Mouse (Mus musculus) liver, embryonic 16.5 days (tissue): ENCODE results near the gene Rnase9. TPM values are rescaled to one million over a fixed set of nuclear protein-coding genes. Genes with fewer than 3 reads are reported as not detected.
A peak's percentile ranks its signal among the peaks of the same experiment; 100 is the strongest.
"Not testable (repeated sequence)": the region's sequence is repeated elsewhere in the genome, so short reads cannot be mapped to it uniquely, and the experiment has no call there.

Experiments used
- ATAC-seq: fragments of 200-750 bp; cut with Nextera tagmentation; 2 replicates; pipeline ENCODE4 v1.8.0; 2017; ENCODE audit warnings: low read depth, mild to moderate bottlenecking, moderate number of reproducible peaks, moderate library complexity
- H3K27ac ChIP-seq: fragments of 300-500 bp; sonication (generic); 2 replicates; pipeline ENCODE4 v1.5.1; 2014; ENCODE audit warnings: mild to moderate bottlenecking, low read length
- H3K27me3 ChIP-seq: fragments of 300-500 bp; sonication (generic); 2 replicates; pipeline ENCODE4 v1.6.1; 2014; ENCODE audit warnings: low read depth, low read length, mixed read lengths; ENCODE audit not compliant: control insufficient read depth, insufficient read depth
- H3K36me3 ChIP-seq: fragments of 300-500 bp; sonication (generic); 2 replicates; pipeline ENCODE4 v1.6.1; 2014; ENCODE audit warnings: mild to moderate bottlenecking; ENCODE audit not compliant: control insufficient read depth, insufficient read depth
- H3K4me1 ChIP-seq: fragments of 300-500 bp; sonication (generic); 2 replicates; pipeline ENCODE4 v1.6.1; 2014; ENCODE audit warnings: low read depth, low read length, mixed read lengths; ENCODE audit not compliant: control insufficient read depth
- H3K4me2 ChIP-seq: fragments of 300-500 bp; sonication (generic); 2 replicates; pipeline ENCODE4 v1.6.1; 2014; ENCODE audit warnings: low read depth, low read length, mixed read lengths
- H3K4me3 ChIP-seq: fragments of 300-500 bp; sonication (generic); 2 replicates; pipeline ENCODE4 v1.5.1; 2014; ENCODE audit warnings: low read depth, mild to moderate bottlenecking, low read length
- H3K9ac ChIP-seq: fragments of 300-500 bp; sonication (generic); 2 replicates; pipeline ENCODE4 v1.6.1; 2014; ENCODE audit warnings: low read depth, low read length
- H3K9me3 ChIP-seq: fragments of 300-500 bp; sonication (generic); replicated peaks from 2 replicates; pipeline ENCODE4 v1.6.1; 2016; ENCODE audit warnings: low read length; ENCODE audit not compliant: control insufficient read depth
- WGBS: fragments of 180-500 bp; shearing (Covaris S2); extraction: QIAGEN DNeasy Blood & Tissue Kit; methylation state at CpG from one replicate; pipeline ENCODE4 v1.1.7; 2014; ENCODE audit not compliant: insufficient replicate concordance; 5-methylcytosine and 5-hydroxymethylcytosine counted together
- polyA plus RNA-seq: library from polyadenylated mRNA; unstranded; fragments of >200 nt; fragmentation: Nextera tagmentation; extraction: Ambion mirVana; gene quantifications from 2 replicates; pipeline ENCODE4 v1.2.1, GENCODE M21; 2015

The Rnase9 gene
- polyA plus RNA-seq, 1 experiment from 2014 or later, result not detected

GRCm38 (mm10) chr14:51026391-51027133 lies 15.1 kb downstream of the Rnase9 start:
- no peaks in the 10 kb centered on the region for H3K36me3 ChIP-seq
- no peaks in the 10 kb centered on the region for H3K9me3 ChIP-seq
- no peaks in the 10 kb centered on the region for H3K27me3 ChIP-seq
- ATAC-seq, result peak; percentile 47; the same call in 1 of the 2 replicates
- no peak overlapping the region for H3K27ac ChIP-seq
- no peaks in the 10 kb centered on the region for H3K4me1 ChIP-seq
- H3K4me3 ChIP-seq, result no peak overlapping the region
- H3K4me2 ChIP-seq, result no peak overlapping the region
- no peak overlapping the region for H3K9ac ChIP-seq
- WGBS, result 26% methylated on average over 5 of the region's 5 CpGs

- Histone ChIP-seq H3K27me3 (no peaks in the 10 kb centered on the region), H3K36me3 (no peaks in the 10 kb centered on the region), H3K27ac (no peak overlapping the region), H3K9ac (no peak overlapping the region), H3K4me1 (no peaks in the 10 kb centered on the region), H3K4me3 (no peak overlapping the region), H3K9me3 (no peaks in the 10 kb centered on the region), H3K4me2 (no peak overlapping the region)
- ATAC-seq, result no peak
- WGBS, result 31% methylated on average over 1 of the region's 1 CpGs
Observed at GRCm38 (mm10) chr14:51024820-51025219, 16.8 kb downstream of the Rnase9 start.

GRCm38 (mm10) chr14:51023457-51023856 lies 18.2 kb downstream of the Rnase9 start:
- H3K27ac ChIP-seq, result no peak overlapping the region
- no peak overlapping the region for H3K9ac ChIP-seq
- no peaks in the 10 kb centered on the region for H3K9me3 ChIP-seq
- H3K36me3 ChIP-seq, result no peaks in the 10 kb centered on the region
- H3K4me3 ChIP-seq, result no peak overlapping the region
- H3K4me1 ChIP-seq, result no peaks in the 10 kb centered on the region
- 65% methylated on average over 4 of the region's 4 CpGs for WGBS
- H3K27me3 ChIP-seq, result no peaks in the 10 kb centered on the region
- H3K4me2 ChIP-seq, result no peak overlapping the region
- no peak for ATAC-seq

GRCm38 (mm10) chr14:51017256-51017655 lies 24.4 kb downstream of the Rnase9 start:
- H3K4me3 ChIP-seq, result no peak overlapping the region
- ATAC-seq, result no peak
- H3K36me3 ChIP-seq, result no peaks in the 10 kb centered on the region
- no peak overlapping the region for H3K9ac ChIP-seq
- 56% methylated on average over 3 of the region's 3 CpGs for WGBS
- no peaks in the 10 kb centered on the region for H3K9me3 ChIP-seq
- H3K27me3 ChIP-seq, result no peaks in the 10 kb centered on the region
- no peak overlapping the region for H3K4me2 ChIP-seq
- no peak overlapping the region for H3K27ac ChIP-seq
- H3K4me1 ChIP-seq, result no peaks in the 10 kb centered on the region

- no peak overlapping the region for H3K27ac ChIP-seq
- no peaks in the 10 kb centered on the region for H3K36me3 ChIP-seq
- no peak overlapping the region for H3K9ac ChIP-seq
- H3K9me3 ChIP-seq, result no peaks in the 10 kb centered on the region
- H3K4me1 ChIP-seq, result no peaks in the 10 kb centered on the region
- no peak overlapping the region for H3K4me3 ChIP-seq
- no peak overlapping the region for H3K4me2 ChIP-seq
- H3K27me3 ChIP-seq, result no peaks in the 10 kb centered on the region
- no peak for ATAC-seq
Observed at GRCm38 (mm10) chr14:51015780-51016179, 25.9 kb downstream of the Rnase9 start.

GRCm38 (mm10) chr14:51014724-51015123 lies 26.9 kb downstream of the Rnase9 start:
- not testable (repeated sequence) for H3K4me2 ChIP-seq, H3K36me3 ChIP-seq, ATAC-seq, H3K9me3 ChIP-seq, H3K4me1 ChIP-seq, H3K27ac ChIP-seq, H3K4me3 ChIP-seq, H3K27me3 ChIP-seq, H3K9ac ChIP-seq
- WGBS, result 67% methylated on average over 3 of the region's 3 CpGs

- Histone ChIP-seq H3K4me2 (no peak overlapping the region), H3K4me3 (no peak overlapping the region), H3K9ac (no peak overlapping the region), H3K27me3 (no peaks in the 10 kb centered on the region), H3K27ac (no peak overlapping the region), H3K36me3 (no peaks in the 10 kb centered on the region), H3K4me1 (no peaks in the 10 kb centered on the region; the same call in 1 of the 2 replicates), H3K9me3 (no peaks in the 10 kb centered on the region)
- no peak for ATAC-seq
- WGBS, result 60% methylated on average over 6 of the region's 6 CpGs
Observed at GRCm38 (mm10) chr14:51009572-51009971, 32.1 kb downstream of the Rnase9 start.

GRCm38 (mm10) chr14:51008781-51009180 lies 32.9 kb downstream of the Rnase9 start:
- no peaks in the 10 kb centered on the region for H3K36me3 ChIP-seq
- H3K4me1 ChIP-seq, result no peaks in the 10 kb centered on the region; the same call in 1 of the 2 replicates
- H3K4me2 ChIP-seq, result no peak overlapping the region
- 61% methylated on average over 4 of the region's 4 CpGs for WGBS
- H3K4me3 ChIP-seq, result no peak overlapping the region
- no peak for ATAC-seq
- H3K27me3 ChIP-seq, result no peaks in the 10 kb centered on the region
- no peaks in the 10 kb centered on the region for H3K9me3 ChIP-seq
- no peak overlapping the region for H3K9ac ChIP-seq
- H3K27ac ChIP-seq, result no peak overlapping the region; the same call in 1 of the 2 replicates

- no peak overlapping the region for H3K4me2 ChIP-seq
- no peak overlapping the region for H3K9ac ChIP-seq
- ATAC-seq, result peak; percentile 19; the same call in 1 of the 2 replicates
- peak overlapping the region; percentile 57 for H3K27ac ChIP-seq
- H3K36me3 ChIP-seq, result no peaks in the 10 kb centered on the region
- 48% methylated on average over 13 of the region's 13 CpGs for WGBS
- H3K9me3 ChIP-seq, result no peaks in the 10 kb centered on the region
- no peaks in the 10 kb centered on the region; the same call in 1 of the 2 replicates for H3K4me1 ChIP-seq
- no peaks in the 10 kb centered on the region for H3K27me3 ChIP-seq
- H3K4me3 ChIP-seq, result no peak overlapping the region
Observed at GRCm38 (mm10) chr14:51007914-51008713, 33.6 kb downstream of the Rnase9 start.
